Mouse (Mus musculus) ES-E14 (cell line): ENCODE measurements around the gene Gm20458. TPM values are rescaled to one million over a fixed set of nuclear protein-coding genes. Genes with fewer than 3 reads are reported as not detected.

Source experiments
- DNase-seq: peaks from one replicate; pipeline ENCODE4 v3.0.0-alpha.2; 2013; ENCODE audit warnings: low read depth, low spot score
- H3K27ac ChIP-seq: 2 replicates; pipeline ENCODE4 v1.5.1; 2012; ENCODE audit warnings: low read depth, mild to moderate bottlenecking, low read length, moderate library complexity, mixed read lengths; ENCODE audit not compliant: poor library complexity, insufficient read depth, severe bottlenecking
- H3K36me3 ChIP-seq: 2 replicates; pipeline ENCODE4 v1.6.1; 2012; ENCODE audit warnings: mild to moderate bottlenecking, low read length, moderate library complexity, mixed read lengths; ENCODE audit not compliant: control insufficient read depth, poor library complexity, insufficient read depth, severe bottlenecking
- H3K4me1 ChIP-seq, 2 experiments: fragments of 150-350 bp in 1 of 2; sonication (generic) in 1 of 2; 2 replicates each; pipeline ENCODE4 v1.6.1; 2012; ENCODE audit warnings: low read length in 2 of 2, mild to moderate bottlenecking in 1 of 2, mixed read lengths in 1 of 2; ENCODE audit not compliant: control insufficient read depth in 2 of 2, insufficient read depth in 2 of 2, poor library complexity in 1 of 2
- H3K4me3 ChIP-seq, 2 experiments: fragments of 150-350 bp in 1 of 2; sonication (generic) in 1 of 2; 2 replicates each; pipeline ENCODE4 v1.5.1; 2012; ENCODE audit warnings: low read length in 2 of 2, low read depth in 1 of 2, mild to moderate bottlenecking in 1 of 2, mixed read lengths in 1 of 2; ENCODE audit not compliant: insufficient read depth in 1 of 2, poor library complexity in 1 of 2, severe bottlenecking in 1 of 2
- H3K9ac ChIP-seq: 2 replicates; pipeline ENCODE4 v1.6.1; 2012; ENCODE audit warnings: low read depth, mild to moderate bottlenecking, low read length, mixed read lengths; ENCODE audit not compliant: poor library complexity, insufficient read depth, severe bottlenecking
- H3K9me3 ChIP-seq: fragments of 150-350 bp; sonication (generic); 2 replicates; pipeline ENCODE4 v1.6.1; 2012; ENCODE audit warnings: low read depth, mild to moderate bottlenecking, low read length; ENCODE audit not compliant: control insufficient read depth, insufficient read depth
- CHD2 ChIP-seq: IDR thresholded peaks from 2 replicates; pipeline ENCODE4 v1.6.1; 2014; ENCODE audit warnings: mild to moderate bottlenecking, low read depth, low read length, inconsistent platforms
- HCFC1 ChIP-seq: IDR thresholded peaks from 2 replicates; pipeline ENCODE4 v1.6.1; 2012; ENCODE audit warnings: low read length, inconsistent platforms, borderline replicate concordance; ENCODE audit not compliant: insufficient read depth
- MAFK ChIP-seq: IDR thresholded peaks from 2 replicates; pipeline ENCODE4 v1.6.1; 2014; ENCODE audit warnings: mild to moderate bottlenecking, low read depth, low read length, inconsistent platforms; ENCODE audit not compliant: insufficient read depth
- ZC3H11A ChIP-seq: IDR thresholded peaks from 2 replicates; pipeline ENCODE4 v1.6.1; 2012; ENCODE audit warnings: low read depth, mild to moderate bottlenecking, inconsistent platforms, low read length, borderline replicate concordance
- ZNF384 ChIP-seq: IDR thresholded peaks from 2 replicates; pipeline ENCODE4 v1.6.1; 2012; ENCODE audit warnings: low read depth, low read length, inconsistent platforms
- in situ Hi-C, 2 experiments: fragments of 600-800 bp; cut with MboI; formaldehyde crosslinking; loops; one replicate each; pipeline ENCODE4 v1.15.1; 2025; ENCODE audit warnings: low sequenced_read_pairs in 2 of 2, inconsistent platforms in 1 of 2; ENCODE audit not compliant: unreplicated experiment in 2 of 2
- total RNA-seq: library from RNA; depleted of rRNA; stranded (reverse); fragments of 300-350 nt; gene quantifications from 2 replicates; pipeline ENCODE4 v1.2.3, GENCODE M21; 2012

Gm20458 gene
- total RNA-seq, 1 experiment: not detected

- no peak overlapping the region for H3K27ac ChIP-seq
- peaks cover 10 to 38% of the 10 kb centered on the region in 2 experiments for H3K4me1 ChIP-seq
- no peak for DNase-seq
- no peaks in the 10 kb centered on the region for H3K36me3 ChIP-seq
- no peaks in the 10 kb centered on the region for H3K9me3 ChIP-seq
- TF ChIP-seq HCFC1 (no peak), ZC3H11A (no peak), ZNF384 (no peak), MAFK (no peak), CHD2 (no peak)
- no peak overlapping the region for H3K4me3 ChIP-seq
- no peak overlapping the region for H3K9ac ChIP-seq
- in situ Hi-C loops: no loop called here
These were observed 6.8 kb upstream of the Gm20458 start for GRCm38 (mm10) chr2:164453887-164454500.

GRCm38 (mm10) chr2:164454846-164455245, 5.9 kb upstream of the Gm20458 start:
- TF ChIP-seq HCFC1 (no peak), ZNF384 (no peak), CHD2 (no peak), ZC3H11A (no peak), MAFK (no peak)
- H3K9ac ChIP-seq: no peak overlapping the region
- H3K9me3 ChIP-seq: no peaks in the 10 kb centered on the region
- H3K36me3 ChIP-seq: no peaks in the 10 kb centered on the region
- no peak for DNase-seq
- no peak overlapping the region for H3K27ac ChIP-seq
- H3K4me3 ChIP-seq: no peak overlapping the region
- peaks cover 10 to 38% of the 10 kb centered on the region in 2 experiments for H3K4me1 ChIP-seq
- in situ Hi-C loops: no loop called here

- H3K9me3 ChIP-seq: no peaks in the 10 kb centered on the region
- no peak overlapping the region for H3K4me3 ChIP-seq
- TF ChIP-seq ZNF384: peak; percentile 64
- no peak for TF ChIP-seq MAFK
- no peak overlapping the region for H3K9ac ChIP-seq
- H3K36me3 ChIP-seq: no peaks in the 10 kb centered on the region
- H3K4me1 ChIP-seq: peaks cover 10 to 38% of the 10 kb centered on the region in 2 experiments
- no peak overlapping the region for H3K27ac ChIP-seq
- in situ Hi-C loops: no loop called here
- no peak for DNase-seq
These were observed 5.2 kb upstream of the Gm20458 start for GRCm38 (mm10) chr2:164455421-164456190.

- Histone ChIP-seq H3K27ac (no peak overlapping the region), H3K9me3 (no peaks in the 10 kb centered on the region), H3K4me3 (no peak overlapping the region), H3K36me3 (no peaks in the 10 kb centered on the region), H3K4me1 (peaks cover 10 to 38% of the 10 kb centered on the region in 2 experiments), H3K9ac (no peak overlapping the region)
- TF ChIP-seq MAFK: no peak
- TF ChIP-seq CHD2: no peak
- TF ChIP-seq ZC3H11A: no peak
- TF ChIP-seq HCFC1: no peak
- TF ChIP-seq ZNF384: no peak
- in situ Hi-C loops: no loop called here
- DNase-seq: no peak
These were observed 4.4 kb upstream of the Gm20458 start for GRCm38 (mm10) chr2:164456413-164456812.
